Mouse (Mus musculus) ovary, postnatal 14 days (tissue): Measurements from ENCODE around the gene Tex10.
A peak's percentile ranks its signal among the peaks of the same experiment; 100 is the strongest.

Experiments used
- DNase-seq: peaks from one replicate; pipeline ENCODE4 v3.0.0; 2022; ENCODE audit warnings: low spot score

Tex10 gene

GRCm38 (mm10) chr4:48472792-48473650 lies at the start of gene Tex10:
TSS of gene Tex10 (minus strand) at chr4:48473459.
- peak; percentile 90 for DNase-seq

- no peak for DNase-seq
Observed at GRCm38 (mm10) chr4:48510861-48511260, 37.6 kb upstream of the Tex10 start.

- DNase-seq = no peak
Observed at GRCm38 (mm10) chr4:48492510-48492909, 19.3 kb upstream of the Tex10 start.

- no peak for DNase-seq
Observed at GRCm38 (mm10) chr4:48491290-48491743, 18.1 kb upstream of the Tex10 start.

- no peak for DNase-seq
Observed at GRCm38 (mm10) chr4:48488916-48489315, 15.7 kb upstream of the Tex10 start.

GRCm38 (mm10) chr4:48481287-48481686 lies 8.0 kb upstream of the Tex10 start:
- DNase-seq = peak; percentile 29

GRCm38 (mm10) chr4:48473651-48474011 lies 372 bp upstream of the Tex10 start:
- no peak for DNase-seq

GRCm38 (mm10) chr4:48472052-48472791 lies 1.0 kb downstream of the Tex10 start:
- no peak for DNase-seq

- no peak for DNase-seq
Observed at GRCm38 (mm10) chr4:48470977-48471376, 2.3 kb downstream of the Tex10 start.

GRCm38 (mm10) chr4:48461060-48461459 lies 12.2 kb downstream of the Tex10 start:
- no peak for DNase-seq

- DNase-seq = no peak
Observed at GRCm38 (mm10) chr4:48458436-48458835, 14.8 kb downstream of the Tex10 start.

GRCm38 (mm10) chr4:48454106-48454773 lies 19.0 kb downstream of the Tex10 start:
- no peak for DNase-seq

GRCm38 (mm10) chr4:48428054-48428453 lies 45.2 kb downstream of the Tex10 start:
- no peak for DNase-seq

GRCm38 (mm10) chr4:48427413-48427812 lies 45.8 kb downstream of the Tex10 start:
- no peak for DNase-seq

- no peak for DNase-seq
Observed at GRCm38 (mm10) chr4:48423738-48424137, 49.5 kb downstream of the Tex10 start.

- DNase-seq = no peak
Observed at GRCm38 (mm10) chr4:48422633-48423032, 50.6 kb downstream of the Tex10 start.

- no peak for DNase-seq
Observed at GRCm38 (mm10) chr4:48418831-48419468, 54.3 kb downstream of the Tex10 start.

GRCm38 (mm10) chr4:48415838-48416335 lies 57.4 kb downstream of the Tex10 start:
- peak; percentile 9 for DNase-seq

GRCm38 (mm10) chr4:48413473-48413872 lies 59.8 kb downstream of the Tex10 start:
- DNase-seq = no peak

- peak; percentile 36 for DNase-seq
Observed at GRCm38 (mm10) chr4:48407350-48408039, 65.8 kb downstream of the Tex10 start.
